Mouse (Mus musculus): ENCODE data around the gene Ptbp1.

GRCm38 (mm10) chr10:79805636-79806035 is 48.6 kb upstream of the Ptbp1 start:
- TF ChIP-seq GATA1 (IDR thresholded peaks at IDR 0.05; ENCODE audit: low read length): no peak
- no peak for TF ChIP-seq TAL1 (IDR thresholded peaks at IDR 0.05; ENCODE audit: low read length)

Measured in erythroblast, embryonic 14.5 days (primary cell).